Mouse (Mus musculus) ovary, postnatal 14 days (tissue): ENCODE results near the gene Ankra2.

ENCODE experiments used
- DNase-seq: peaks from one replicate; pipeline ENCODE4 v3.0.0; 2022; ENCODE audit warnings: low spot score

The Ankra2 gene

DNA sequence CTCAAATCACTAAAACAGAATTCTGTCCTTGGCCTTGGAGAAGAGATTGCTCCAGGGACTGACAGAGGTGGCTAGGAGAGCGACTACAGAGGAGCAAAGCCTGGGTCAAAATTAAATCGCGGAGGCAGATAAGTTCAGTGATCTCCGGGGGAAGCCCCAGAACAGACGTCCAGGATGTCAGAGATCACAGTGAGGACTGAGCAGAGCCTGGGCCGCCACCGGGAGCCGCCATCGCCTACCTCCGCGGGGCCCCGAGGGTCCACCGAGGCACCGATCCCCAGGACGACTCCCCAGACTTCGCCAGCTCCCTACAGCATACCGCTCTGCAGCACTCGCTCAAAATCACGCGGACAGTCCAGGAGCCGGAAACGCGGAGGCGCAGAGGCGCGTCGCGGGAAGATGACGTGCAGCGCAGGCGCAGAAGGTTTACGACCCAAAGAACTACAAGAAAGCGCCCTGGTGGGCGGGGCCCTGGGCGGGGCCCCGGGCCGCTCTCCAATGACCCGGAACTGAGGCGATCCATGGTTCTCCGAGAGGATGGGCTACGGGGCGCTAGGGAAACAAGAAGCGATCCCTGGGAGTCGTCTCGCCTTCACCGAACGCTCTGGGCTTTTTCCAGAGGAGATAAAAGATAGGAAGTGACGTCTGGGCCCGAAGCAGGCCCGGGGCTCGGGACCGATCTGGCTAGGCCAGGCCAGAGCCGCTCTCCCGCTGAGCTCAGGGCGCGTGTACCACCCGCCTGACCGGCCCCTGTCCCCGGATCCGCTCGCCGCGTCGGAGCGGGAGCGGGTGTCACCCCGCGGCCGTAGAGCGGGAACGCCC is at the start of gene Ankra2, which contains the start of gene Utp15:
Gene Ankra2 (plus strand): TSS at position 439 of the 822 bp plus-strand sequence.
Gene Utp15 (minus strand): TSS at position 406 of the 822 bp plus-strand sequence.
- peak; percentile 98 for DNase-seq

DNA sequence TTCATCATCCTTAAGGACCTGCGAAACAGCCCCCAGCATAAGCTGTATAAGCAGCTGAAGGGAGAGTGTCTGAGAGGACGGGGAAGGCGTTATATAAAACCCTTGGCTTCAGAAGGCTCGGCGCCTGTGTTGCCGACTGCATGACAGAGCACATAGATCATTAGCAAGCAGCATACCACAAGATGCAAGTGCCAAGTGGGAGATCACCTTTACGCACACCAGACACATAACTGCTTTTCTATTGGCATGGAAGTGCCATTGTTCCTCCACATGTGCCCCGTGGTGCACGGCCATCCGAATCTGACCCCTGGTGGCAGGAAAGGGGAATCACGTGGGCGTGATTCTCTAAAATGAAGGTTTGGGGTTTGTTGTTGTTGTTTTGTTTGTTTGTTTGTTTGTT is 40.0 kb upstream of the Ankra2 start:
- DNase-seq: peak; percentile 25

DNA sequence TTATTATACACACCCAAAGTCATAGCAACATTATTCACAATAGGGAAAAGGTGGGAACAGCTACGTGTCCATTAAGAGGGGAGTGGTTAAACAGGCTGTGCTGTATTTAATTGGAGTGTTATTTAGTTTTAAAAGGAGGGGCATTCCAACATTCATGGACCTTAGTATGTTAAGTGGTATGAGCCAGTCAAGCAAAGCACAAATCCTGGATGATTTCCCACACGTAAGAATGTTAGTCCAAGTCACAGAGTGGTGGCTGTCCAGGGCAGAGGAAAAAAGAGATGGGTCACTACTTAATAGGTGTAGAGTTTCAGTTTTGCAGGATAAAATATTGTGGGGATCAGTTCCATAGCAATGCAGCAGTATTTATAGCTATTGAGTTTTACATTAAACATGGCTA is 36.6 kb upstream of the Ankra2 start:
- no peak for DNase-seq

DNA sequence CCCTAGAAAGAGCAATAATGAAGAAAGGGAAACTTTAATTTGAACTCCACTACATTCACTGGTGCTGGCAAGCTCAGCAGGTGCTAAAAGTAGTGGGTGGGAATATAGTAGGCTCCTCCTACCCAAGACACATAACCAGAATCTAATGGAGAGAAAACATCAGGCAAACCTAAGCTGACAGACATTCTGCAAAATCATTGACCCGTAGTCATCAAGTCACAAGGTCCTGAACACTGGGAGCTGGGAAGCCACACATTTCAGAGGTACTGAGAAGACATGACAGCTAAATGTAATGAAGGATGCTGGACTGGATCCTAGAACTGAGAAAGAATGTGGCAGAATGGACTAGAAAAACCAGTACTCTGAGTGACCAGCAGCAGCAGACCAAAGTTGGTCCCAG is 32.4 kb upstream of the Ankra2 start:
- no peak for DNase-seq

DNA sequence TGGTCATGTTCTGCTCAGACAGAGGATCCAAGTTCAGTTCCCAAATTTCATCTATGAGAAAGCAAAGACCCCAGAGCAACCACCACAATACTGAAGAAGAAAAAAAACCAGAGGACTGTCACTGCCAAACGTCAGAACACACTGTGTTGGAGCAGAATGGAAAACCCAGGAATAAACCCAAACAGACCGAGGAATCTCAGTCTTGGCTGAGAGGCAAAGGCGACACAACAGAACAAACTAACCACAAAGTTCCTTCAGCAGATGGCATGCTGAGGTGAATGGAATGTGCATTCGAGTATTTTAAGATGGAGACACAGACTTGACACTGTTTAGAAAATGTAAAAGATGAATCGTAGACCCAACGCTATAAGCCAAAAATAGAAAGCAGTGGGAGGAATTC is 27.4 kb upstream of the Ankra2 start:
- DNase-seq: no peak

DNA sequence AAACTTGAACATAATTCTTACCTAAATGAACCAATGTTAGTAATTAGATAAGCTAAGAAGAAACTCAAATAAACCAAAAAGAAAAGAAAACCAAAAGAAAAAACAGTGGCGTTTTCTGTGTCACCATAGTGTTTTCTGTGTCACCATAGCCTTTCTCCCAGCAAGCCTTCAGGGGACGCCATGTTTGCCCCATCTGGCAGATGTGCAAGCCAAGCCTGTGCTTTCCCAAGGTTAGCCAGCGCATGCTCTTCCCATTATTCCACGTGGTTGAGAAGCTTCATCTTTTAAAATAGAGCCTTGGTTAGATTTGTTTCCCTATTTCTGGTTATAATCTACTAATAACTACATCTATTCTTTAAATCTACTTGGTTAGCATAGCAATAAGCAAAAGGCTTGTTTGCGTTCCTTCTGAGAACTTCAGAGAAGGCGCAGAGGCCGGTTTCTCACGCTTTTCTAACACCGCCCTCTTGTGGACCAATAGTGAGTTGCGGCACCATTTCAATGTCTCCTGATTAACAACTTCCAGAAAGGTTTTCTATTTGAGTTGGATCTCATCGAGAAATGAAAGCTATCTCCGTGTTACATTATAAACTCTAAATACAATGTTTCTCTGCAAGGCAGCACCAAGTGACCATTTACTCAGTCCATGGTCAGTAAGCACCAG is 22.8 kb upstream of the Ankra2 start:
- peak; percentile 73 for DNase-seq

DNA sequence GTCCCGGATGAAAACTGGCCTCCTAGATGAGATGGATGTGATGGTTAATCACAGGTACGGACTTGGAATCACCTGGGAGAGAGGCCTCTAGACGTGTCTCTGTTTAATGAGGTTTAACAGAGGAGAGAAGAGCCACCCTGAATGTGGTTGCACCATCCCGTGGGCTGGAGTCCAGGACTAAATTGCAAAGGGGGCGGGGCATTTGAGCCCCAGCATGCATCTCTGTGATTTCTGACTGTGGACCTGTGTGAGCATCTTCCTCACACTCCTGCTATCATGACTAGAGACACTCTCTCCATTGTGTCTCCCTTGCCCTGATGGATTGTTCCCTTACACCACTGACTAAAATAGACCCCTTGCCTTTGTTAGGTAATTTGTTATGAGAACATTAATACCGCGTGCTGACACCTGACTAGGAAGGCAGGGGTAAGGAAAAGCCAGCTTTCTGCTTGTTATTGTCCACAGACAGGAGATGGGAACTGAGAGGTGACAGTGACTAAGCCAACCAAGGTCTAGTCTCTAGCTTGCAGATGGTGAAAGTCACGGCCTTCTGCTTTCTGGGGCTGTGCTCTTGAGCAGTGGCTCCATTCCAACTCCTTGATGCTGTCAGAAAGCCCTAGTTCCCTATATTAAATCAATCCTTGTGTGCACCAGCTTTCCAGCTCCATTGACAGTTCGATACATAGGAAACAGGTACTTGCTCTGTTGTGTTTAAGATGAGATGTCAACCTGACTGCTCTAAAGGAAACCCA is 21.2 kb upstream of the Ankra2 start:
- no peak for DNase-seq

DNA sequence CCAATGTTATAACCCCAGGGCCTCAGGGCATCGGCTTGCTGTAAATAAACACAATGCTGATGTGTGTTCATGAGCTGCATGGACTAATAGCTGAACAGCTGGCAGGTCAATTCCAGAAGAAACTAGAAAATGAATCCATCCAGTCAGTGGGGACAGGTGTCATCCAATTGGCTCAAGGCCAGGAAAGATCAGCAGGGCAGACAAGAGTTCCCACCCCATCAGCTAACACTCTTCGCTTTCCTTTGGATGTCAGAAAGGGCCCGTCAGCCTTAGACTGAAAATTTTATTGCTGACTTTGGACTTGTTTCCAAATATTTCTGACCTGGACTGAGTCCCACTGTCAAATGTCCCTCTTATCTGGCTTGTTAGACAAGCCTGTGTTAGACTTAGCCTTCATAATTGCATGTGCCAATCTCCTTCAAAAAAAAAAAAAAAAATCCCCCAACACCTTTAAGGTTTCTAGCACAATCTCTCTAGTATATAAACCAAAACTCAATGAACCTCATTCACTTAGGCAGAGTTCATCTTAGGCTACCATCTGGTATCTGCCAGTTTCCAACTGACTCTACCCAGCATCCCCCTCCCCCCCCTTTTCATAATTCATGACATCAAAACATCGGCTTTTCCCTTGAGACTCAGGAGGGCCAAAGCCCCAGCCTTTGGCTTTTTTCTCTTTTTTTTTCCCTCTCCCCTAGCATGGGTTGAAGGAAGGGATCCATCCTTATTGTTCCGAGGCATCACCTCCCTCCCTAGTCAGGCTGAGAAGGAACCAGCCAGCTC is 18.1 kb upstream of the Ankra2 start:
- no peak for DNase-seq

DNA sequence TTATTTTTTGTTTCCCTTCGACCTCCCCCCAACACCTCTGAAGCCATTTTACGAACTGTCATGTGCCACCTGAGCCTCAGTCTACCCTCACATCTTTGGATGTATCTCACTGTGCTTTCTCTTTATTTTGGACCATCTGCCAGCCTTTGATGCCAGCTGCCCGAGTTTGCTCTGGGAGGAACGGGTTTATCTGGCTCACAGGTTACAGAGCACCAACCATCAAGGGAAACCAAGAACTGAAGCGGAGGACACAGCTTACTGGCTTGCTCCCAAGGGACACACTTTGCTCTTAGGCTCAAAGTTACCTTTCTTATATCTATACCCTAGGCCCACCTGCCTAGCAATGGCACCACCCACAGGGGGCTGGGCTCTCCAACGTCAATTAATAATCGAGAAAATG is 17.5 kb upstream of the Ankra2 start:
- DNase-seq: no peak

DNA sequence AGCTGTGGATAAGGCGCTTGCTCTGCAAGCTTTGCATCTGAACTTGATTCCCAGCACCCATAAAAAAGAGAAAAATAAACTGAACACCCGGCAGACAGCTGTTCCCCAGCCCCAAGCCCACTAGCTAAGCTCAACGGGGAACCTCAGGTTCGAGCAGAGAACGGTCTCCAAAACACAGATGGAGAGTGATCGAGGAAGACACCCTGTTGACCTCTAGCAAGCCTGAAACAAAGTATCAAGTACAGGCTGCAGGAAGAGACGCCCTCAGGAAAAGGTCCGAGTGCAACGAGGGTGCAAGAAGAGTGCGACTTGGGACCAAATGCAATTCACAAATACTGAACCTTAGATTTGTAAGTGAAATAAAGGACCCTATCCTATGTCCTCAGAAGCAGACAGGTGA is 13.3 kb upstream of the Ankra2 start:
- no peak for DNase-seq

DNA sequence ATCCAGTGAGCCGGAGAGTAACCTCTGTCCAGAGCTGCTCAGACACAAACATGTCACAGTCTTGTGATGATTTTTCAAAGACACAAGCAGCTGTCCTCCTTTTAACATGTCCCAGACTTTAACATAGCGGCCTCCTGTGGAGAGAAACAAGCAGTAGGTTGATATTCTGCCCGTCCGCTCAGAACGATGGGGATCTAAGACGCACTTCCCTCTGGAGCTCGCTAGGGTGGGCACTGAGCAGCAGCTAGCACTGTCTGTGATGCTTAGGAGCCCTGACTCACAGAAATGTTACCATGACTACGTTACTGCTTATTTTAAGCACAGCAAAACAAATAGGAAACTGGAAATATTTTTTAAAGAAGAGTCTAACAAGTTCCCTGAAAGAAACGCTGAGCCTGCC is 8.0 kb upstream of the Ankra2 start:
- no peak for DNase-seq

DNA sequence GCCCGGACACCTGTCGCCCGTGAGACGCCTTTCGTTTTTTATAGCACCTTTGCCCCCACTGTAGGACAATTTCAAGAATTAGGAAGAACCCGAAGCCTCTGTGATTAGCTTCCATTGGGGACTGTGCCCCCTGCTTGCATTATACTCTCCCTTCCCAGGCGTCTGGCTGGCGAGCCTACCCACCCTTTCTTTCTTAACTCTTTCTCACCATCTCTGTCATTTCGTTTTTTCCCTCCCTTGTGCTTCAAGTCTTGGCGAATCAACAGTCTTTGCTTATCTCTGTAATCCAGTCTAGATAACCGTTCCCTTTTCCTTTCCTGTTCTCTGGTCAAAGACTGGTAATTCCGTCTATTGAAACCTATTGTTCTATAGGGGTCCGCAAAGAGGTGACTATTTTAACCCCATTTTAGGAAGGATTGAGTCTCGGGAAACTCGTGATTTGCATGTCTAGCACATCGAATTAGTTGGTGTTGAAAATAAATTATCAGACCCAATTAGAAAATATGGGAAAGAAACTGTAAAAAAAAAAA is 649 bp downstream of the Ankra2 start:
- no peak for DNase-seq

DNA sequence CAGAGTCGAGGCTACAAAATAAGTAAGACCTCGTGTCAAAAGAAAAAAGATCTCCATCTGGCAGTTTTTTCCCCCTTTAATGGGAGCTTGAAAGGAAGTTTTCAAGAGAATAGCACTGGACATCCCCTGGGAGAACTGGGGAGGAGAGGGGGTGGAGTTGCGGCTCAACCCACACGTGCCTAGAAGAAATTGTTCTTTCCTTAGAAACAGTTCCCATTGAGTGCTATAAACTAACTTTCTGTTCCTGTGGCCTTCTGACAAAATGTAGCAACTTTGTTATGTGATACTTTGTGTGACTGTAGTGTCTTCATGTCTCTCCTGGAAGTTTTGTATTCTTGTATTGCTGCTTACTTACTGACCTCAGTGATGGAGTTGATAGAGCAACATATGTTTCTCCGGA is 1.2 kb downstream of the Ankra2 start:
- DNase-seq: no peak

DNA sequence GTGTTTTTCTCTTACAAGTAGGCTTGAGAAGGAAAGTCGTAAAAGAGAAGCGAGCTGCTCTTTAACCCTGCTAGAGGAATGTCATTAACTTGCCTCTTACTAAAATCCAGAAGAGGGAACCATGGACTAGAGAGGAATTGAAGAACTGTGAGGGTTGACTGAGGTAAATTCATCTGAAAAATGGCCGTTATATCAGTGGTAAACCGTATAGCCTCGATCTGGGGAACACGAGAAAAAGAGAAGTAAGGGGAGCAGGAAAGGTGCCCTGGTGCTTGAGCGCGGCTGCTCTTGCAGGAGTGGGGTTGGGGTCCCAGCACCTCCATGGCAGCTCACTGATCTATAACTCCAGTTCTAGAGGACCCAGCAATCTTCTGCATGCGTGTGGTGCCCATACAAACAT is 11.1 kb downstream of the Ankra2 start:
- no peak for DNase-seq

DNA sequence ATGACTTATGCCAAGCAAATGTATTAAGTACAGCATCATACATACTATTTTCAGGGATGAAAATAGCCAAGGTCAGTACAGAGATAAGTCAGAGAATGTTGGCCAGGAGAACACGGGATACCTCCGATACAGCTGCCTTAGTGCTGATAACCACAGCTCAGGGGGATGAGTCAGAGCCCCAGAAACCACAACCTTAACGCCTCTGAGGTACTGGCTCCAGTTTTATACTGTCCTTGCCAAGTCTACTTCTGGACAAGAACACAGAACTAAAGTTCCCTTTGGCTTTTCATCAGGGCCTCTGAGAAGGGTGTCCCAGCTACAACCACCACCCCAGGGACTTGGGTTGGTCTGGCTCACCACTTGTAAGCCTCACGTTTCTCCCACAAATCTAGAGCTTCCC is 12.8 kb downstream of the Ankra2 start:
- no peak for DNase-seq

DNA sequence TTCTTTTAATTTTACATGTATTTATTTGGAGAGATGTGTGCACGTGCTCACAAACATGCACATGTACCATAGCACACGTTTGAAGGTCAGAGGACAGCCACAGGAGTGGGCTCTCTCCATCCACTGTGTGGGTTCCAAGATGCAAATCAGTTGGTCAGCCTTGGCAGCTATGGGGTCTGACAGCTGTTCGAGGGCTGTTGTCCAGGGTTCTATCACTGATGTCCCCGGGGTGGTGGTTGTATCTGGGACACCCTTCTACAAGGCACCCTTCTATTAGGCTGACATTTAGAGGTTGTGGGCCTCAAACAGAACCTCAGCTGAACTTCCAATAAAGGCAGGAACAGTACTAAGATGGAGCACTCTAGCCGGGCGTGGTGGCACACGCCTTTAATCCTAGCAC is 13.4 kb downstream of the Ankra2 start:
- DNase-seq: no peak

DNA sequence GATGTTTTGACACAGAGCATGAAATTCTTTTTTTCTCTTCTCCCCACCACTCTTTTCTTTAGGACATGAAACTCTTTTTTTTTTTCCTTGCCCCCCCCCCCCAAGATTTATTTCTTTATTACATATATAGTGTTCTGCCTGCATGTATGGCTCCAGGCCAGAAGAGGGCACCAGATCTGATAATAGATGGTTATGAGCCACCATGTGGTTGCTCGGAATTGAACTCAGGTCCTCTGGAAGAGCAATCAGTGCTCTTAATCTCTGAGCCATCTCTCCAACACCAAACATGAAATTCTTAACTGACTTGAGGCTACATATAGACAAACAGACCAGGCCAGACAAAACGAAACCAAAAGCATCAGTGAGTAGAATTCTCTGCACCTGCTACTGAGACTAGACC is 14.6 kb downstream of the Ankra2 start:
- DNase-seq: no peak

DNA sequence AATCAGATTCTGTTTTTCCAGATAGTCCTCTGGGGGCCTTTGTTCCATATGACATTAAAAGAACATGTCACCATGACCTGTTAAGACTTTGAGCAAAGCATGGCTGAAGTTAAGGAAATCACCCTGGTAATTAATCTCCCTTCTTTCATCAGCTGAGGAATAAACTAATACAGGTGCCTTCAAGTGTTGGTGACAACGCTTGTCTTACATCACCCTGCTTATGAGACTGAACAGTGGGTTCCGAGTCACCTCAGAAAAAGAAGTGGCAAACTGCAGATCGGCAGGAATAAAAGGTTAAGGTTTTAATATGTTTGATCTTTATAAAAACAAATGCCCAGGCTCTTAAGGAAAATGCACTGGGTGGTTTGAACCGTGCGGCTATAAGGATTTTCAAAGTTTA is 16.8 kb downstream of the Ankra2 start, which contains the start of gene Gm21976:
Gene Gm21976 (plus strand): TSS at position 202 of the 400 bp plus-strand sequence.
- no peak for DNase-seq

DNA sequence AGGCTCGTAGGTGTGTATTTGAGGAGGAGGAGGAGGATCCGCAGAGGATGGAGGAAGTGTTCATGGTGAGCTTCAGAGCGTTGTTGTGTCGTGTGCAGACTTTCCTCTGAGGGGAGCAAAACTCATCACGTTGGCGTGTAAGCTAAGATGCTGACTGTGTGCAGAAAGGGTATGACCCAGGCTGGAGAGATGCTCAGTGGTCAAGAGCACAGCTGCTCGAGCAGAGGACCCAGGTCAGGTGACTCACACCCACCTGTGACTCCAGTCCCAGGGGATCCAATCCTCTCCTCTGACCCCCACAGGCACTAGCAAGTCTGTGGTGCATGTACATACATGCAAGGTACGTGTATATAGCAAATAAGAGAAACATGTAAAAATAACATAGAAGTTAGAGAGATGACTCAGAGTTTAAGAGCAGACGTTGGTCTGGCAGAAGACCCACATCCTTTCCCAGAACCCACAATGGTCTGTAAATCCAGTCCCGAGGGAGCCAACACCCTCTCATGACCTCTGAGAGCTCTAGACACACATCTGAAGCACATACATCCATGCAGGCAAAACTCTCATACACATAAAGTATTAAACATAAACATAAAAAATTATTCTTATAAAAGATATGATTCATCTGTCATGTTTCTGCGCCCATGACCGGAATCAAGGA is 18.2 kb downstream of the Ankra2 start:
- DNase-seq: no peak

DNA sequence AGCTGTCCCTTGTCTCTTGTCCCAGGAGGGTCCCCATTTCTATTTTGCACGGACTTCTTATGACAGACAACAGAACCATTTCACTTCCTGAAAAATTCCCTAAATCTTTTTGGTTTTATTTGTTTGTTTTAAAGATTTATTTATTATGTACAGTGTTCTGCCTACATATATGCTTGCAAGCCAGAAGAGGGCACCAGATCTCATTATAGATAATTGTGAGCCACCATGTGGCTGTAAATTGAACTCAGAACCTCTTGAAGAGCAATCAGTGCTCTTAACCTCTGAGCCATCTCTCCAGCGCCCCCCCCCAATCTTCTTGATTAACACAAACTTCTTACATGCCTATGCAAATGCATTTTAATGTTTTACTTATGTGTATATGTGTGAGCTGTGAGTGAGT is 27.8 kb downstream of the Ankra2 start:
- DNase-seq: no peak

DNA sequence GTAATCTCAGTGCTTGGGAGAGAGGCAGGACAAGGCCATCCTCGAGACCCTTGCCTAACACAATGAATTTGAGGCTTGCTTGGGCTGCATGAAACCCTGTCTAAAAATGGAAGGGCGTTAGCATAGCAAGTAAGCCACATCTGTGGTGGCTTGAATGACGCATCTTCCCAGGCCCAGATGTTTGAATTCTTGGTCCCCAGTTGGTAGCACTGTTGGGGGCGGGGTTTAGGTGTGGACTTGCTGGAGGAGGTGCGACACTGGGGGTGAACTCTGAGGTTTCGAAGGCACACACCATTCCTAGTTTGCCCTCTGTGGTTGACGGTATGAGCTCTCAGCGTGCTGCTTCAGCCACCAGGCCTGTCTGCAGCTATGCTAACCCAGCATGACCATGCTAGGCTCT is 28.8 kb downstream of the Ankra2 start:
- DNase-seq: no peak
